Mouse (Mus musculus): ENCODE results near the gene Phactr2.

DNA sequence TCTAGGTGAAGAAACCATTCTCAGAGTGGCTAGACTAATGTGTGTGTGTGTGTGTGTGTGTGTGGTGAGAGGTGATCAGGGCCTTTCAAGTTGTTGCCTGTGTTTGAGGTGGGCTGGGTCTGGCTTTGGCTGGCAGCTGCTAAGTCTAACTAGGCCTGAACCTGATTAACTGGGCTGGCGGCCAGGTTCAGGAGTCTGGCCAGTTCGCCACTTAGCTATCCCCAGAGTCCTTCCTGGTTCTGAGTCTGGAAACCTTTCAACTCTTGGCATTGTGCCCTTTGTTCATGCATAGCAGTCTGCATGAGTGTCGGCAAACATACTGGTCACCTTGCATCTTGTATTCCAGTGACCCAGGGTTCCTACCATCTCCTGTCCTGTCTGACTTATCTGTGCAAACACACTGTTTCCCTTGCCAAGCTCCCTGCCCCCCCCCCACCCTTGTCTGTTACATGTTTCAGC lies 27.4 kb downstream of the Phactr2 start:
- TF ChIP-seq CTCF (conservative IDR thresholded peaks at IDR 0.05; ENCODE audit: insufficient read depth, insufficient read length, low read depth, low read length), result no peak
- TF ChIP-seq POLR2A (IDR thresholded peaks at IDR 0.05; ENCODE audit: low read depth, low read length), result no peak

Data from kidney, adult 2 months (tissue).